Mouse (Mus musculus) hindbrain, postnatal 0 days (tissue): ENCODE measurements around the gene Smurf2. TPM values are rescaled to one million over a fixed set of nuclear protein-coding genes. Genes with fewer than 3 reads are reported as not detected.

Experiments used
- ATAC-seq: fragments of 200-750 bp; cut with Nextera tagmentation; 2 replicates; pipeline ENCODE4 v1.8.0; 2017; ENCODE audit warnings: mild to moderate bottlenecking, moderate TSS enrichment, moderate library complexity
- DNase-seq: peaks from one replicate; pipeline ENCODE4 v3.0.0-alpha.2; 2015; ENCODE audit warnings: low spot score
- H3K27ac ChIP-seq: fragments of 300-500 bp; sonication (generic); 2 replicates; pipeline ENCODE4 v1.5.1; 2014; ENCODE audit warnings: mild to moderate bottlenecking
- H3K27me3 ChIP-seq: fragments of 300-500 bp; sonication (generic); 2 replicates; pipeline ENCODE4 v1.6.1; 2014; ENCODE audit warnings: low read length, mixed read lengths; ENCODE audit not compliant: insufficient read depth
- H3K36me3 ChIP-seq: fragments of 300-500 bp; sonication (generic); 2 replicates; pipeline ENCODE4 v1.6.1; 2014; ENCODE audit warnings: low read length, mixed read lengths; ENCODE audit not compliant: insufficient read depth
- H3K4me1 ChIP-seq: fragments of 300-500 bp; sonication (generic); 2 replicates; pipeline ENCODE4 v1.6.1; 2014; ENCODE audit warnings: antibody characterized with exemption, low read length, mixed read lengths; ENCODE audit not compliant: insufficient read depth
- H3K4me2 ChIP-seq: fragments of 300-500 bp; sonication (generic); 2 replicates; pipeline ENCODE4 v1.6.1; 2014; ENCODE audit warnings: low read depth, mild to moderate bottlenecking, low read length, moderate library complexity, mixed read lengths
- H3K4me3 ChIP-seq: fragments of 300-500 bp; sonication (generic); 2 replicates; pipeline ENCODE4 v1.5.1; 2014; ENCODE audit warnings: low read length
- H3K9ac ChIP-seq: fragments of 300-500 bp; sonication (generic); replicated peaks from 2 replicates; pipeline ENCODE4 v1.6.1; 2014; ENCODE audit warnings: mild to moderate bottlenecking, low read length, moderate library complexity, mixed read lengths
- H3K9me3 ChIP-seq: fragments of 300-500 bp; sonication (generic); 2 replicates; pipeline ENCODE4 v1.6.1; 2016; ENCODE audit warnings: low read length, mixed read lengths
- CTCF ChIP-seq: IDR thresholded peaks from 2 replicates; pipeline ENCODE4 v1.5.1; 2016; ENCODE audit warnings: antibody characterized with exemption, control low read depth, low read depth
- WGBS: fragments of 180-500 bp; shearing (Covaris S2); extraction: QIAGEN DNeasy Blood & Tissue Kit; methylation state at CpG from one replicate; pipeline ENCODE4 v1.1.7; 2014; 5-methylcytosine and 5-hydroxymethylcytosine counted together
- polyA plus RNA-seq: library from polyadenylated mRNA; unstranded; fragments of >200 nt; fragmentation: Nextera tagmentation; extraction: Ambion mirVana; gene quantifications from 2 replicates; pipeline ENCODE4 v1.2.1, GENCODE M21; 2015
- total RNA-seq: library from RNA; depleted of rRNA; stranded (reverse); fragments of >200 nt; gene quantifications from 2 replicates; pipeline ENCODE4 v1.2.3, GENCODE M21; 2014

Gene Smurf2
- total and polyA plus RNA-seq, 2 experiments from 2014 or later = 8.7 to 35.7 TPM

- TF ChIP-seq CTCF = no peak
- peak within 1 kb of the TSS; percentile 76 for H3K9ac ChIP-seq
- peak within 1 kb of the TSS; percentile 92 for H3K4me2 ChIP-seq
- H3K9me3 ChIP-seq = no peaks in the 10 kb centered on the region
- H3K4me1 ChIP-seq = 0 out of 2 replicates have a peak, but pooled peaks cover 2% of the 10 kb centered on the region
- H3K27me3 ChIP-seq = no peaks in the 10 kb centered on the region
- H3K4me3 ChIP-seq = peak within 1 kb of the TSS; percentile 72
- ATAC-seq (peak; percentile 99), DNase-seq (peak; percentile 96)
- 2% methylated on average over 29 of the region's 30 CpGs for WGBS
- H3K36me3 ChIP-seq = peaks cover 39% of the 10 kb centered on the region
- H3K27ac ChIP-seq = peak within 1 kb of the TSS; percentile 88
These were observed 141.0 kb downstream of the Smurf2 start, which contains the start of gene Polg2 for GRCm38 (mm10) chr11:106779388-106780088. Gene Polg2 (minus strand): TSS chr11:106779537.

GRCm38 (mm10) chr11:106778589-106779387 lies 141.7 kb downstream of the Smurf2 start:
- 3% methylated on average over 39 of the region's 39 CpGs for WGBS
- Histone ChIP-seq H3K4me2 (peak overlapping the region; percentile 92), H3K4me3 (peak overlapping the region; percentile 72), H3K36me3 (peaks cover 37% of the 10 kb centered on the region), H3K4me1 (0 out of 2 replicates have a peak, but pooled peaks cover 2% of the 10 kb centered on the region), H3K9ac (peak overlapping the region; percentile 76), H3K9me3 (no peaks in the 10 kb centered on the region), H3K27me3 (no peaks in the 10 kb centered on the region), H3K27ac (peak overlapping the region; percentile 88)
- no peak for TF ChIP-seq CTCF
- ATAC-seq (peak; percentile 87), DNase-seq (no peak)

- no peak overlapping the region for H3K9ac ChIP-seq
- peaks cover 37% of the 10 kb centered on the region for H3K36me3 ChIP-seq
These were observed 142.4 kb downstream of the Smurf2 start for GRCm38 (mm10) chr11:106778132-106778531.

DNA sequence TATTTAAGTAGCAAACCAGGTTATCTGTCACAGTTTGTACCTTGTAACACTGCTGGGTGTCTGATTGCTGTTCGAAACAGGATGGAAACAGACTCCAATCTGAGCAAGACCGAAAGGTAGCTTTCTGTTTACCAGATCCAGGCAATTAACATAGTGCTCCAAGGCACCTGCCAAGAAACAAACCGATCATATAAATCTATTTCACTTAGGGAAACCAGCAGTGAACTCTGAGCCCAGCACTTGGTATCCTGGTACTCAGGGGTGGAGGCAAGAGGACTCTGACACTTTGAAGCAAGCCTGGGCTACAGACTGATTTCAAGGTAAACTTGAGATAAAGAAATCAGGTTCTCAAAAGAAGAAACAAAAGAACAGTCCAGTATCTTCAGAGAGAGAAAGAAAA lies 143.1 kb downstream of the Smurf2 start:
- H3K4me3 ChIP-seq = no peak overlapping the region
- TF ChIP-seq CTCF = no peak
- no peak overlapping the region for H3K9ac ChIP-seq
- no peaks in the 10 kb centered on the region for H3K27me3 ChIP-seq
- no peak overlapping the region for H3K4me2 ChIP-seq
- no peak overlapping the region for H3K27ac ChIP-seq
- peaks cover 36% of the 10 kb centered on the region for H3K36me3 ChIP-seq
- 0 out of 2 replicates have a peak, but pooled peaks cover 2% of the 10 kb centered on the region for H3K4me1 ChIP-seq
- 88% methylated on average over 3 of the region's 3 CpGs for WGBS
- no peaks in the 10 kb centered on the region for H3K9me3 ChIP-seq
- ATAC-seq (no peak), DNase-seq (no peak)

More at GRCm38 (mm10) chr11:106778132-106778531, 142.4 kb downstream of the Smurf2 start:
- Histone ChIP-seq H3K4me1 (0 out of 2 replicates have a peak, but pooled peaks cover 2% of the 10 kb centered on the region), H3K27me3 (no peaks in the 10 kb centered on the region), H3K27ac (no peak overlapping the region), H3K4me3 (no peak overlapping the region), H3K9me3 (no peaks in the 10 kb centered on the region), H3K4me2 (peak overlapping the region; percentile 92; the same call in 1 of the 2 replicates)
- 90% methylated on average over 7 of the region's 7 CpGs for WGBS
- no peak for ATAC-seq
- no peak for TF ChIP-seq CTCF
- no peak for DNase-seq

- Histone ChIP-seq H3K9ac (no peak overlapping the region), H3K4me1 (0 out of 2 replicates have a peak, but pooled peaks cover 2% of the 10 kb centered on the region), H3K9me3 (no peaks in the 10 kb centered on the region), H3K4me2 (no peak overlapping the region), H3K27ac (no peak overlapping the region), H3K27me3 (no peaks in the 10 kb centered on the region), H3K36me3 (peaks cover 36% of the 10 kb centered on the region), H3K4me3 (no peak overlapping the region)
- 94% methylated on average over 4 of the region's 4 CpGs for WGBS
- TF ChIP-seq CTCF = no peak
- ATAC-seq = no peak
- no peak for DNase-seq
These were observed 143.6 kb downstream of the Smurf2 start for GRCm38 (mm10) chr11:106776960-106777359.

DNA sequence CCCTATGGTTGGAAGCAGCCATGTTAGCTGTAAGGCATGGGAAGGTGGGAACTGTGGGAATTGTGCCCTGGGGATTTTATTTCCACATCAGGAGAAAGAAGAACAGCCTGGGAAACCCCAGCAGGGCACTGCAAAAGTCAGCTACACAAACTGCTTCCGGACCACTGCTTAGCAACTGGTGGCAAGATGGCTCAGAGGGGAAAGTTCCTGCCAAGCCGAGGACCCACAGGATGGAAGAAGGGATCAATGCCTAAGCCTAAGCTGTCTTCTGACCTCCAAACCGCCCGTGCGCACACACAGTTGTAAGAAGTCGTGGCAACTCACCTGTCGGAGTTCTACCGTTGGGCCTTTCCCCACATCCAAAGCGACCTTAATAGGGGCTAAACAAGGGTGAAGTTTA lies 147.5 kb downstream of the Smurf2 start:
- DNase-seq (no peak), ATAC-seq (no peak)
- Histone ChIP-seq H3K36me3 (peaks cover 51% of the 10 kb centered on the region), H3K4me2 (no peak overlapping the region), H3K27ac (no peak overlapping the region), H3K4me3 (no peak overlapping the region), H3K9ac (no peak overlapping the region), H3K9me3 (no peaks in the 10 kb centered on the region), H3K27me3 (no peaks in the 10 kb centered on the region), H3K4me1 (no peaks in the 10 kb centered on the region)
- TF ChIP-seq CTCF = no peak
- 86% methylated on average over 9 of the region's 9 CpGs for WGBS
